Mouse (Mus musculus) cortical plate, adult 2 months (tissue): ENCODE data around the gene Map3k7.

Source experiments
- CTCF ChIP-seq: fragments of 200-500 bp; IDR thresholded peaks from 2 replicates; pipeline ENCODE4 v1.5.1; 2011; ENCODE audit warnings: mild to moderate bottlenecking, control low read depth, low read length; ENCODE audit not compliant: insufficient read depth; ENCODE audit errors: extremely low read depth
- POLR2A ChIP-seq: fragments of 200-500 bp; IDR thresholded peaks from 2 replicates; pipeline ENCODE4 v1.6.1; 2011; ENCODE audit warnings: mild to moderate bottlenecking, low read length, control low read depth; ENCODE audit not compliant: insufficient read depth; ENCODE audit errors: extremely low read depth

DNA sequence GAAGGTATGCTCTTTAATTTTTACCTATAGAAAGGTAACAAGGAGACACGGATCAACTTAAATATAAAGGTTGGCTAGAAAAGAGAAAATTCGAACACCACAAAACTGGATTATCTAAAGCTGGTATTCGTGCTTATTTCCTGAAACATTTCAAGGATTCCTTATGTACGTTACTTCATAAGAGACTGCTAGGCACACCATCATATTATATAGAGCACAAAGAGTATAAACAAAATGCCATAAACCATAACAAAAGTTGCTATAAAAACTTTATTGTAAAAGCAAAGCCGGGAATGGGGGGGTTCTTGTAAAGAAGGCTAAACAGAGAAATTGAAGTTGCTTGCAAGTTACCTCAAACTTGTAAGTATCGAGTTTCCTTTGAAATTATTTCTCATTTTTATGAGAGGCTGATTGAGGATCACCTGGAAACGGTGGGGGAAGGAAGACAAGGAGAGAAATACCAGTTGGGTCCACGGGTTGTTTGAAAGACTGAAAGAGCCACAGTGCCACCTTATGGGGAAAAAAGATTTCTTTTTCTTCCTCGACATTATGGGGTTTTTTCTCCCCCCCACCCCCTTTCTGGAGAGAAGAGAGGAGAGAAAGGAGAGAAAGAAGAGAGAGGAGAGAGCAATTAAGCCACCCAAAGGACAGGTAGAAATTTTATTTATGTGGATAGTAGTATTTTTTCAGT, 25.3 kb upstream of the Map3k7 start:
- TF ChIP-seq CTCF (peak; percentile 53; the same call in 1 of the 2 replicates), POLR2A (no peak)
